Mouse (Mus musculus) embryonic stem cell, embryonic (primary cell): ENCODE measurements at regions not wholly inside any gene's neighbourhood (a gene's known extent, or its start where the extent isn't known, plus 50 kb on each side); places are given as distances from the start of the nearest gene placed in this dataset.
"Not testable (repeated sequence)": the region's sequence is repeated elsewhere in the genome, so short reads cannot be mapped to it uniquely, and the experiment has no call there.

ENCODE experiments used
- CTCF ChIA-PET, 4 experiments: fragments of 300-600 bp in 2 of 4; fragments of 350-600 bp in 2 of 4; sonication (Branson Sonifier 250); formaldehyde crosslinking; loops; one replicate each; lab custom pipeline; 2022; ENCODE audit warnings: inconsistent platforms in 2 of 4; lab: Charles Lee
- POLR2A ChIA-PET, 4 experiments: fragments of 300-600 bp in 2 of 4; fragments of 350-600 bp in 2 of 4; sonication (Branson Sonifier 250); formaldehyde crosslinking; loops; one replicate each; lab custom pipeline; 2022; ENCODE audit warnings: antibody characterized with exemption in 4 of 4, inconsistent platforms in 1 of 4; lab: Charles Lee

- POLR2A ChIA-PET: interaction anchor here in 3 of 4 experiments (0.6 to 1.4 kb wide), 3 partner anchors 51 to 82 kb away, joined by 3 to 6 read pairs (median 3); partner anchors contain the start of gene 1110032F04Rik (in 1 of the 3)
- CTCF ChIA-PET: interaction anchor here in 1 of 4 experiments (0.5 kb wide), 1 partner anchor 359 kb away, joined by 6 read pairs; no protein-coding TSS in a partner anchor
Measured at GRCm38 (mm10) chr3:68787385-68788175, 81.8 kb upstream of the 1110032F04Rik start.

- ChIA-PET CTCF (interaction anchor here in 1 of 4 experiments (0.6 to 1.1 kb wide), 2 partner anchors 72 kb away, joined by 3 read pairs; no protein-coding TSS in a partner anchor), POLR2A (interaction anchor here in 1 of 4 experiments (1.4 kb wide), 1 partner anchor 49 kb away, joined by 3 read pairs; no protein-coding TSS in a partner anchor)
Measured at GRCm38 (mm10) chr3:68789491-68789890, 79.9 kb upstream of the 1110032F04Rik start.

GRCm38 (mm10) chr3:68790466-68790865 is 78.9 kb upstream of the 1110032F04Rik start:
- ChIA-PET POLR2A (no interaction called here), CTCF (no interaction called here)

GRCm38 (mm10) chr3:68792883-68793282 is 76.5 kb upstream of the 1110032F04Rik start:
- CTCF ChIA-PET: no interaction called here
- POLR2A ChIA-PET: no interaction called here

- CTCF ChIA-PET: no interaction called here
- POLR2A ChIA-PET: interaction anchor here in 1 of 4 experiments (1.2 kb wide), 1 partner anchor 75 kb away, joined by 3 read pairs; the partner anchor contains the start of gene 1110032F04Rik
Measured at GRCm38 (mm10) chr3:68793923-68794322, 75.5 kb upstream of the 1110032F04Rik start.

- CTCF ChIA-PET: no interaction called here
Measured at GRCm38 (mm10) chr3:68794380-68795014, 74.9 kb upstream of the 1110032F04Rik start.

GRCm38 (mm10) chr3:68795641-68796040 is 73.7 kb upstream of the 1110032F04Rik start:
- CTCF ChIA-PET: no interaction called here
- POLR2A ChIA-PET: no interaction called here

More at GRCm38 (mm10) chr3:68794380-68795014, 74.9 kb upstream of the 1110032F04Rik start:
- POLR2A ChIA-PET: interaction anchor here in 1 of 4 experiments (1.2 kb wide), 1 partner anchor 75 kb away, joined by 3 read pairs; the partner anchor contains the start of gene 1110032F04Rik

GRCm38 (mm10) chr3:68798408-68798807 is 71.0 kb upstream of the 1110032F04Rik start:
- CTCF ChIA-PET: not testable (repeated sequence)

GRCm38 (mm10) chr3:68808866-68809265 is 60.5 kb upstream of the 1110032F04Rik start:
- ChIA-PET CTCF (no interaction called here), POLR2A (interaction anchor here in 1 of 4 experiments (0.7 kb wide), 1 partner anchor 36 kb away, joined by 3 read pairs; no protein-coding TSS in a partner anchor)

More at GRCm38 (mm10) chr3:68798408-68798807, 71.0 kb upstream of the 1110032F04Rik start:
- POLR2A ChIA-PET: not testable (repeated sequence)

GRCm38 (mm10) chr3:68813461-68813860 is 55.9 kb upstream of the 1110032F04Rik start:
- ChIA-PET POLR2A (no interaction called here), CTCF (no interaction called here)

- POLR2A ChIA-PET: no interaction called here
- CTCF ChIA-PET: no interaction called here
Measured at GRCm38 (mm10) chr3:68814011-68814690, 55.2 kb upstream of the 1110032F04Rik start.

- CTCF ChIA-PET: no interaction called here
- POLR2A ChIA-PET: no interaction called here
Measured at GRCm38 (mm10) chr3:68815621-68816020, 53.8 kb upstream of the 1110032F04Rik start.

GRCm38 (mm10) chr3:68817321-68817720 is 52.1 kb upstream of the 1110032F04Rik start:
- ChIA-PET POLR2A (interaction anchor here in 1 of 4 experiments (0.5 kb wide), 1 partner anchor 130 kb away, joined by 3 read pairs; no protein-coding TSS in a partner anchor), CTCF (no interaction called here)
